ENCODE assay signal across 8 mouse cellular contexts in the genomic region with DNA sequence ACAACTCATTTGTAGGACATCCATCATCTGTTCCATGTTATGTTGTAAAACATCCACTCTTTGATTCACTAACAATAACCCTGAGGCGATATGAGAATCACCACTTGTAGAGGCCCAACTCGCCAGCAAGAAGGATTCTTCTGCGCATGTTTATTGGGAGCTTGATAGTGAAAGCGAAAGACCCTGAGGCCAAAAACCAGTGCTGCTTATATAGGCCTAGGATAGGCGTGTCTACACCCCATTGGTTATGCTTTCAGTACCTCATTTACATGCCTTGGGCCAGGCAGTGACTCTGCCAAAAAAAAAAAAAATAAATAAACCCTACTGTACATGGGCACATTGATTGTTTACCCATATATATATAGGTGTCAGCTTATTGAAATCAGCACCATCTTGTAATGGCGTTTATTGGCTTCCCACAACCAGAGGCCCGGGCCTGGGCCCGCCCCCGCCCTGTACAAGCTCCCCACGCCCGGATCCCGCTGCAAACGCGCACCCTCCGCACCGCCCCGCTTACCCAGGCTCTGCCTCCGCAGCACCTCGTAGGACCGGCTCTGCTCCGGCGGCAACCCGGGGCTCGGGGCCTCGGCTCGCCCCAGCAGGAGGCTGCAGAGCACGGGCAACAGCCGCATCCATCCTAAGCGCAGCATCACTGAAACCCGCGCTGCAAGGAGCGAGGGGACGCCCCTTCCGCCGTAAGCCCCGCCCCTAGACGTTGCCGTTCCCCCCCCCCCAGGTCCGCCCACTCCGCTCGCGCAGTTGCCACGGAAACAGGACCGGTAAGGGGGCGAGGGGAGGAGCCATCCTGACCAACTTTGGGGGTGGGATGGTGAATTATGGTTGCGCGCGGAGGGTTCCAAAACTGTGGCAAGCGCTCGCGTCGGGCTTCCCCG. TPM values are rescaled to one million over a fixed set of nuclear protein-coding genes. Genes with fewer than 3 reads are reported as not detected.
DNase-seq lines count a peak whose midpoint lies in the region; ATAC-seq and TF ChIP-seq lines count a peak whose summit lies in the region.

A gene (minus strand): TSS at position 673 of the 893 bp plus-strand sequence.

- ATAC-seq in cerebellum, adult (ENCODE audit: insufficient number of reproducible peaks, low FRiP score, low TSS enrichment), result peak; percentile 68
- peak; percentile 82 for ATAC-seq in forebrain, embryonic 12.5 days (ENCODE audit: low FRiP score)
- peak; percentile 90 for ATAC-seq in neural tube, embryonic 14.5 days (ENCODE audit: low read depth)

- peak; percentile 79 for TF ChIP-seq POLR2A in testis, adult 2 months (IDR thresholded peaks at IDR 0.05; ENCODE audit: control insufficient read depth, low read depth, low read length)

- H3K4me1 ChIP-seq in E14TG2a.4 (replicated peaks; ENCODE audit: low read depth, low read length), result peaks cover 40% of the 10 kb centered on the region
- peaks cover 8% of the 10 kb centered on the region for H3K4me1 ChIP-seq in forebrain, embryonic 12.5 days
- H3K4me1 ChIP-seq in neural tube, embryonic 14.5 days (ENCODE audit: control insufficient read depth, insufficient read depth, low read length), result peaks cover 3% of the 10 kb centered on the region; the same call in 1 of the 2 replicates
- peaks cover 18% of the 10 kb centered on the region for H3K4me1 ChIP-seq in testis, adult 2 months (ENCODE audit: control insufficient read depth, insufficient read depth, low read length)

- peak within 1 kb of the TSS; percentile 86 for H3K9ac ChIP-seq in forebrain, embryonic 12.5 days
- peak within 1 kb of the TSS; percentile 84 for H3K9ac ChIP-seq in neural tube, embryonic 14.5 days (replicated peaks; ENCODE audit: low read depth, low read length)

- 8% methylated on average over 52 of the region's 53 CpGs for WGBS in forebrain, embryonic 12.5 days
- WGBS in large intestine, adult 2 months, result 13% methylated on average over 53 of the region's 53 CpGs
- 6% methylated on average over 53 of the region's 53 CpGs for WGBS in neural tube, embryonic 14.5 days

- H3K4me3 ChIP-seq in E14TG2a.4 (replicated peaks; ENCODE audit: low read length), result peak within 1 kb of the TSS; percentile 89
- H3K4me3 ChIP-seq in forebrain, embryonic 12.5 days (replicated peaks), result peak within 1 kb of the TSS; percentile 86
- peak within 1 kb of the TSS; percentile 67 for H3K4me3 ChIP-seq in neural tube, embryonic 14.5 days (ENCODE audit: low read depth, low read length)
- peak within 1 kb of the TSS; percentile 98 for H3K4me3 ChIP-seq in testis, adult 2 months (ENCODE audit: control insufficient read depth, low read depth, low read length)

- H3K36me3 ChIP-seq in E14TG2a.4 (ENCODE audit: insufficient read depth, low read length), result peaks cover 23% of the 10 kb centered on the region
- peaks cover 8% of the 10 kb centered on the region; the same call in 1 of the 2 replicates for H3K36me3 ChIP-seq in forebrain, embryonic 12.5 days (replicated peaks)
- H3K36me3 ChIP-seq in neural tube, embryonic 14.5 days (ENCODE audit: control insufficient read depth, insufficient read depth, low read length), result no peaks in the 10 kb centered on the region
- no peaks in the 10 kb centered on the region for H3K36me3 ChIP-seq in testis, adult 2 months (ENCODE audit: control insufficient read depth, insufficient read depth, low read length)

- DNase-seq in heart, postnatal 10 days, result peak; percentile 63 to 77
- DNase-seq in large intestine, adult 2 months (ENCODE audit: low read depth, low spot score), result no peak
- peak; percentile 50 to 64 for DNase-seq in lung, adult 18-20 months

- peak within 1 kb of the TSS; percentile 54 for H3K4me2 ChIP-seq in forebrain, embryonic 12.5 days
- H3K4me2 ChIP-seq in neural tube, embryonic 14.5 days (ENCODE audit: low read depth, low read length), result peak within 1 kb of the TSS; percentile 53

- intact Hi-C loops in heart, postnatal 10 days (cut with DNase I), result no loop called here

- H3K27ac ChIP-seq in forebrain, embryonic 12.5 days, result peak within 1 kb of the TSS; percentile 85
- peak within 1 kb of the TSS; percentile 78 for H3K27ac ChIP-seq in neural tube, embryonic 14.5 days (ENCODE audit: low read depth, low read length)
- peak within 1 kb of the TSS; percentile 75 for H3K27ac ChIP-seq in testis, adult 2 months (ENCODE audit: control insufficient read depth, insufficient read depth, low read depth, low read length)

- peaks cover 30% of the 10 kb centered on the region for H3K9me3 ChIP-seq in E14TG2a.4 (ENCODE audit: low read length)
- H3K9me3 ChIP-seq in forebrain, embryonic 12.5 days, result no peaks in the 10 kb centered on the region
- H3K9me3 ChIP-seq in neural tube, embryonic 14.5 days (ENCODE audit: control insufficient read depth, low read length), result no peaks in the 10 kb centered on the region

- no peak for TF ChIP-seq CTCF in E14TG2a.4 (conservative IDR thresholded peaks at IDR 0.05; ENCODE audit: low read length)
- TF ChIP-seq CTCF in testis, adult 2 months (IDR thresholded peaks at IDR 0.05; ENCODE audit: control insufficient read depth, insufficient read depth, insufficient replicate concordance, low read depth, low read length), result no peak

- no peaks in the 10 kb centered on the region for H3K27me3 ChIP-seq in E14TG2a.4 (ENCODE audit: insufficient read depth, low read length)
- no peaks in the 10 kb centered on the region for H3K27me3 ChIP-seq in forebrain, embryonic 12.5 days
- peaks cover 3% of the 10 kb centered on the region; the same call in 1 of the 2 replicates for H3K27me3 ChIP-seq in neural tube, embryonic 14.5 days (ENCODE audit: control insufficient read depth, insufficient read depth, low read length)
- H3K27me3 ChIP-seq in testis, adult 2 months (ENCODE audit: control insufficient read depth, insufficient read depth, low read length), result no peaks in the 10 kb centered on the region

RNA-seq across cellular contexts. Expression of the gene that starts here (rescaled TPM):
- polyA plus RNA-seq in forebrain, embryonic 12.5 days (2016; fragmentation: Nextera tagmentation; extraction: Ambion mirVana), result 160 and 163 TPM in 2 replicates
- 10 to 100 TPM; 15.5 to 17.8 TPM for total RNA-seq in heart, postnatal 10 days (2021)
- polyA plus RNA-seq in large intestine, adult 2 months (2012; rRNA removed), result 14.6 and 17.6 TPM in 2 replicates
- polyA plus RNA-seq in neural tube, embryonic 14.5 days (2014; fragmentation: Nextera tagmentation; extraction: Ambion mirVana), result 298 and 351 TPM in 2 replicates
- polyA plus RNA-seq in testis, adult 2 months (2012; rRNA removed), result 51.7 and 67.4 TPM in 2 replicates
